Mouse (Mus musculus) liver, embryonic 16.5 days (tissue): ENCODE data around the gene Bcl11a. TPM values are rescaled to one million over a fixed set of nuclear protein-coding genes. Genes with fewer than 3 reads are reported as not detected.

Source experiments
- ATAC-seq: fragments of 200-750 bp; cut with Nextera tagmentation; 2 replicates; pipeline ENCODE4 v1.8.0; 2017; ENCODE audit warnings: low read depth, mild to moderate bottlenecking, moderate number of reproducible peaks, moderate library complexity
- H3K27ac ChIP-seq: fragments of 300-500 bp; sonication (generic); 2 replicates; pipeline ENCODE4 v1.5.1; 2014; ENCODE audit warnings: mild to moderate bottlenecking, low read length
- H3K27me3 ChIP-seq: fragments of 300-500 bp; sonication (generic); 2 replicates; pipeline ENCODE4 v1.6.1; 2014; ENCODE audit warnings: low read depth, low read length, mixed read lengths; ENCODE audit not compliant: control insufficient read depth, insufficient read depth
- H3K36me3 ChIP-seq: fragments of 300-500 bp; sonication (generic); 2 replicates; pipeline ENCODE4 v1.6.1; 2014; ENCODE audit warnings: mild to moderate bottlenecking; ENCODE audit not compliant: control insufficient read depth, insufficient read depth
- H3K4me1 ChIP-seq: fragments of 300-500 bp; sonication (generic); 2 replicates; pipeline ENCODE4 v1.6.1; 2014; ENCODE audit warnings: low read depth, low read length, mixed read lengths; ENCODE audit not compliant: control insufficient read depth
- H3K4me2 ChIP-seq: fragments of 300-500 bp; sonication (generic); 2 replicates; pipeline ENCODE4 v1.6.1; 2014; ENCODE audit warnings: low read depth, low read length, mixed read lengths
- H3K4me3 ChIP-seq: fragments of 300-500 bp; sonication (generic); 2 replicates; pipeline ENCODE4 v1.5.1; 2014; ENCODE audit warnings: low read depth, mild to moderate bottlenecking, low read length
- H3K9ac ChIP-seq: fragments of 300-500 bp; sonication (generic); 2 replicates; pipeline ENCODE4 v1.6.1; 2014; ENCODE audit warnings: low read depth, low read length
- H3K9me3 ChIP-seq: fragments of 300-500 bp; sonication (generic); replicated peaks from 2 replicates; pipeline ENCODE4 v1.6.1; 2016; ENCODE audit warnings: low read length; ENCODE audit not compliant: control insufficient read depth
- WGBS: fragments of 180-500 bp; shearing (Covaris S2); extraction: QIAGEN DNeasy Blood & Tissue Kit; methylation state at CpG from one replicate; pipeline ENCODE4 v1.1.7; 2014; ENCODE audit not compliant: insufficient replicate concordance; 5-methylcytosine and 5-hydroxymethylcytosine counted together
- polyA plus RNA-seq: library from polyadenylated mRNA; unstranded; fragments of >200 nt; fragmentation: Nextera tagmentation; extraction: Ambion mirVana; gene quantifications from 2 replicates; pipeline ENCODE4 v1.2.1, GENCODE M21; 2015

Bcl11a gene
- polyA plus RNA-seq, 1 experiment from 2014 or later: 17.7 TPM

DNA sequence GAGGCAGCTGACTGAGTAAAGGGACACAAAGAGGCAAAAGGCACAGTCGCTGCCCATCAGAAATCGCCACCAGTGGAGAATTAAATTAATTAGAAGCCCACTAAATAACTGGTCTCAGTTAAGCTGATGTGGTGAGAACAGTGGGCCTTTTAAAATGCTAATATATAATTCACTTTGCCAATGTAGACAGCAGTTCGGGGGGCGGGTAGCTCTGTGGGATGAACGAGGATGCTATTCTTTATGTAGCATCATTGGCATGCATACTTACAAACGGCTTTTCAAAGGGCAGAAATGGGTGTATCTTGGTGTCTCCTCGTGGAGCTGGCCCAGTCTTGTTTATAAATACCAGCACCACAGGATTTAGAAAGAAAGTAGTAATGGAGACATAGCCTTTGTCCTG, 102.2 kb downstream of the Bcl11a start:
- ATAC-seq: no peak
- Histone ChIP-seq H3K9me3 (no peaks in the 10 kb centered on the region), H3K27ac (no peak overlapping the region), H3K36me3 (no peaks in the 10 kb centered on the region), H3K4me1 (no peaks in the 10 kb centered on the region), H3K4me2 (no peak overlapping the region), H3K27me3 (no peaks in the 10 kb centered on the region), H3K9ac (no peak overlapping the region), H3K4me3 (no peak overlapping the region)
- WGBS: 71% methylated on average over 7 of the region's 7 CpGs

DNA sequence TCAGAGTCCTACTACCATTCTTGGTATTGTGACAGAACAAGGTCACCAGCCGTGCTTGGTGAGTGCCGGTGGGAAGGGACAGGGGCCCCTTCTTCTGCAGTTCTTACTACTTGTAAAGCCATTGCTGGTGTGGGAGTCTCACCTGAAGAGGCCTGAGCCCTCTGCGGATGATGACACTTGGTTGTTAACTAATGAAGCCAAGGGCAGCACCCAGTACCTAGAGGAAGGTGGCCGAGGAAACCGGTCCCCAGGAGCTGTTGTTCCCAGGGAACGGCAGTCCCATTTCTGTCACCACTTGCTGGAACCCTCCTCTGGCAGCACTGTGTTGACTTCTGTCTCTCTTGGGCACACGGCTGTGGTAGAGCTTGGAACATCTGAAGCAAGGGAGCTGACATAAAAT, 105.6 kb downstream of the Bcl11a start:
- 75% methylated on average over 7 of the region's 7 CpGs for WGBS
- no peak for ATAC-seq

DNA sequence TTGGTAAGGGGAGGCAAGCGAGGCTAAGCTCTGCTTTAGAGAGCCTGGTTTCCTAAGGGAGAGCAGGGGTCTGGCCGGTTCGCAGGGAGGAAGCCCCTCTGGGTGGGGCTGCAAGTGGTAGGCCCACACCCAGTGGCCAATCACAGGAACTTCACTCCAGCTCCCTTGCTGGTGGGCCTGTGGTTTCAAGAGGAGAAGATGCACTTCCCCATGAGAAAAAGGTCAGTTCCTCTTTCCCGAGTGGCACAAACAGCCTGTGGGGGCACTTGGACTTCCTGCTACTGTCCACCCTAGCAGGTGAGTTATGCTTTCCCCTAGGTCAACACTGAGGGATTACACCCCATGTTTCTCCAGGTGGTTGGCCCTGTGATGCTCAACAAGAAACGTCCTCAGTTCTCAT, 107.1 kb downstream of the Bcl11a start:
- peak; percentile 16; the same call in 1 of the 2 replicates for ATAC-seq
- H3K4me2 ChIP-seq: no peak overlapping the region
- H3K36me3 ChIP-seq: no peaks in the 10 kb centered on the region
- H3K27ac ChIP-seq: no peak overlapping the region
- WGBS: 10% methylated on average over 5 of the region's 5 CpGs
- H3K9me3 ChIP-seq: no peaks in the 10 kb centered on the region
- no peak overlapping the region for H3K4me3 ChIP-seq
- H3K9ac ChIP-seq: no peak overlapping the region
- no peaks in the 10 kb centered on the region for H3K4me1 ChIP-seq
- no peaks in the 10 kb centered on the region for H3K27me3 ChIP-seq

More for the DNA sequence above, 105.6 kb downstream of the Bcl11a start:
- H3K9me3 ChIP-seq: no peaks in the 10 kb centered on the region
- H3K4me1 ChIP-seq: no peaks in the 10 kb centered on the region
- no peak overlapping the region for H3K4me2 ChIP-seq
- H3K27ac ChIP-seq: no peak overlapping the region
- H3K9ac ChIP-seq: no peak overlapping the region
- H3K4me3 ChIP-seq: no peak overlapping the region
- no peaks in the 10 kb centered on the region for H3K27me3 ChIP-seq
- no peaks in the 10 kb centered on the region for H3K36me3 ChIP-seq

DNA sequence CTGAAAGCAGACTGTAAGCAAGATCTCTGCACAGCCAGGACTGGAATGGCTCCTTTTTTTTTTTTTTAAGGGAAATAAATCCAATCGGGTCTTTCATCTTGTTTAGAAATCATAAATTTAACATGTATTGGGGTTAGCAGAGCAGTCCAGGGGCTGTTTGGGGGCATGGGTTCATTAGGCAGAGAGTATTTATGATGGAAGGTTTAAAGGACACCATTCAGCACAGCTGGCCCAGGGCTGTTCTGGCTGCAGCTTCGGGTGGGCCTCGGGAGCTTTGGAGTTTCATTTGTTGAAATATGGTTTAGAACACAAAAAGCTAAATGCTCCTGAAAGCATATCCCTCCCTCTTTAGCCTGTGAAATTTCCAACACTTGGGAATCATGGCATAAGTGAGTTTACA, 112.6 kb downstream of the Bcl11a start:
- H3K27me3 ChIP-seq: no peaks in the 10 kb centered on the region
- no peaks in the 10 kb centered on the region for H3K36me3 ChIP-seq
- no peak overlapping the region for H3K27ac ChIP-seq
- no peaks in the 10 kb centered on the region for H3K9me3 ChIP-seq
- no peak overlapping the region for H3K9ac ChIP-seq
- 71% methylated on average over 3 of the region's 3 CpGs for WGBS
- no peak for ATAC-seq
- H3K4me1 ChIP-seq: no peaks in the 10 kb centered on the region
- no peak overlapping the region for H3K4me2 ChIP-seq
- H3K4me3 ChIP-seq: no peak overlapping the region

DNA sequence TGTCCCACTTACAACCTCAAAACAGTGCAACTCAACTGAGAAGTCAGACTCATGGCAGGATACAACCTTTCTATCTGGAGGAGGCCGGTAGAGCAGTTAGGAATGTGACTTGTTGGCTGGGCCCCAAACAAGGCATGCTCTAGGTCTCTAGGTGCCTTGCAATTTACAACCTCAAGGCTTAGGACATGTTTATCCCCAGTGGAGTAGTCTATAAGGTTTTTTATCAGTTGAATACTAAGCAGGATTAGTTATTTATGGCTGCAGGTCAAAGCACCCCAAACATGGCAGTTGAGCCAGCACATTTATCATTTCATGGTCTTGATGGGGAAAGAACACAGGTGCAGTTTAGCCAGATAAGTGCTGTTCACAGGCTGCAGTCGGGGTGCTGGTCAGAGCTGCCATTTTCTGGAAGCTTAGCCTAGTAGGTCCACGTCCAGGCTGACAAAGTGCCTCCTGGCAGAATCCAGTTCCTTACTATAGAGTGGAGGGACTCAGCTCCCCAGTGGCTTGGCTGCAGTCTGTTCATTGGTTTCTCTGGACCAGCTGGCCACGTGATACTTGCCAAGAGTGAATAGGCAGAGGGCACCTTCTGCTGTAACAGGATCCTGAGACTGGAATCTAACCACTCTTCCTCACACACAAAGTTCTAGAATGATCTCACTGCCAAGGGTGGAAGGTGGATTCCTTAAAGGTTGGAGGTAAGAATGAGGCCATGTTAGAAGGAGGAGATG, 118.8 kb downstream of the Bcl11a start:
- H3K27ac ChIP-seq: no peak overlapping the region
- H3K9me3 ChIP-seq: no peaks in the 10 kb centered on the region
- no peak overlapping the region for H3K4me2 ChIP-seq
- no peaks in the 10 kb centered on the region for H3K4me1 ChIP-seq
- WGBS: 58% methylated on average over 4 of the region's 4 CpGs
- H3K27me3 ChIP-seq: no peaks in the 10 kb centered on the region
- no peak overlapping the region for H3K4me3 ChIP-seq
- no peak overlapping the region for H3K9ac ChIP-seq
- no peaks in the 10 kb centered on the region for H3K36me3 ChIP-seq
- ATAC-seq: no peak

DNA sequence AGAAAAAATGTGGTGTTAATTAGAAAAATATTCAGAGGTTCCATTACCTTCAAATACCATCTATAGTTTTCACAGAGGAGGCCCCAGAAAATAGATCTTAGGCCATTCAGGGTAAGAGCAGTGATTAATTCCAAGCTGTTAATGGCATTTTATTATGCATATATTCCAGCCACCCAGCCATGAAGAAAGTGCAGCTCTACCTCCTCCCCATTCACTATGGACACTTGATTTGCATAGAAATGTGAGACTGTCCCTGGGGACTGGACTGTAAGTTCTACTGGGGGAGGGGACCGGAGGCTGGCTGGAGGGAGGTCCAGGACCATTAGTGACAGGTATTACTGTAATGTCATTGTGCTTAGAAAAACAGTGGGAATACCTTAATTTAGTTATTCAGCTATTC, 119.6 kb downstream of the Bcl11a start:
- no peaks in the 10 kb centered on the region for H3K9me3 ChIP-seq
- H3K27me3 ChIP-seq: no peaks in the 10 kb centered on the region
- no peak overlapping the region for H3K4me3 ChIP-seq
- no peak overlapping the region for H3K4me2 ChIP-seq
- no peak for ATAC-seq
- 71% methylated on average over 1 of the region's 1 CpGs for WGBS
- no peak overlapping the region for H3K27ac ChIP-seq
- H3K36me3 ChIP-seq: no peaks in the 10 kb centered on the region
- no peak overlapping the region for H3K9ac ChIP-seq
- H3K4me1 ChIP-seq: no peaks in the 10 kb centered on the region; the same call in 1 of the 2 replicates

DNA sequence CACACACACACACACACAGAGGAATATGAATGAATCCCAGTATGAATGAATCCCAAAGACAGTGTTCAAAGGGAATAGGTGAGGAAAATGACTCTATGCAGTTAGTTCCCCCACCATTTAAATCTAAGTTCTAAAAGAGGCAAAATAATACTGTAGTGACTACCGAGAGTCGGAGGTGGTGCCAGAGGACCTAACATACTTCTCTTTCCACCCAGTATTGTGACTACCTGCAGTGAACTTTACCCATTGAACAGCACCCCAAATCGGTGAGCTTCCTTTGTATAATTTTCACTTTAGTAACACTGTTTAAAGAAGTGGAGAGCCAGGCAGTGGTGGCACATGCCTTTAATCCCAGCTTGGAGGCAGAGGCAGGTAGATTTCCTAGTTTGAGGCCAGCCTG, 121.7 kb downstream of the Bcl11a start:
- H3K9me3 ChIP-seq: no peaks in the 10 kb centered on the region
- H3K27me3 ChIP-seq: no peaks in the 10 kb centered on the region
- no peak overlapping the region for H3K4me3 ChIP-seq
- ATAC-seq: no peak
- no peaks in the 10 kb centered on the region; the same call in 1 of the 2 replicates for H3K4me1 ChIP-seq
- no peak overlapping the region for H3K27ac ChIP-seq
- H3K36me3 ChIP-seq: no peaks in the 10 kb centered on the region
- WGBS: 61% methylated on average over 3 of the region's 3 CpGs
- H3K9ac ChIP-seq: no peak overlapping the region
- no peak overlapping the region for H3K4me2 ChIP-seq

DNA sequence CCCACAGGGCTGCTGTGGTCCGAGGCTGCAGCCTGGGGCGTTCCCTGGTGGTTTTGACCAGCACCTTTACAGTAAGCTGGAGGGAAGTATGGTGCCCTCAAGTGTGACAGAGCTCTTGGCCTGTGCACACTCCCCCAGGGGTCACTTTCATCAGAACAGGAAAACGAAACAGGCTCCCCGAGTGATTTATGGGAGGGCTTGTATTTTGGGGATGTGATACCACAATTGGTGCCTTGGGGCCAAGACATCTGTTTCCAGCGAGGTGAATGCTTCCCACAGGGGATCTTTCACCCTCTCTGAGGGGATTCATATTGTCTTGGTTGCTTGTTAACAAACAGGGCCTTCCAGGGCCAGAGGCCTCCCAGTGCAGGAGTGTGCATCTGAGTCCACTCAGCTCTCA, 122.5 kb downstream of the Bcl11a start:
- H3K4me2 ChIP-seq: no peak overlapping the region

DNA sequence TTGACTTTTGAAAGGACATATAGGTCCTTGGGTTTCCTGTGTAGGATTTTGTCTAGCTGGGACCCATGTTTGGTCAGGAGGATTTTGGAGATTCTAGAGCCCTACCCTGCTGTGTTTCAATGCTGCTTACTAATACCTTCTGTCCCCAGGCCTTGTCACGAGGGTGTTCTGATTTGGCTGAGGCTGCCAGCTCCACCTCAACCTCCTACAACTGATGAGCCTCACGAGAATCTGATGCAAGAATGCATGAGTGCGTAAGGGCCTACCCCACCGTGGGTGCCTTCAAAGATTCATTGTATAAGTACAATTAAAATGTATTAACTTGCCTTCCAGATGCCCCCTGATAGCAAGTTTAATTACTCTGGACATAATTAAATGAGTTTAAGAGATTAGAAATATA, 123.4 kb downstream of the Bcl11a start:
- H3K27me3 ChIP-seq: no peaks in the 10 kb centered on the region
- H3K9me3 ChIP-seq: no peaks in the 10 kb centered on the region
- H3K4me3 ChIP-seq: no peak overlapping the region
- H3K36me3 ChIP-seq: no peaks in the 10 kb centered on the region
- H3K4me2 ChIP-seq: no peak overlapping the region
- no peak overlapping the region for H3K27ac ChIP-seq
- no peaks in the 10 kb centered on the region; the same call in 1 of the 2 replicates for H3K4me1 ChIP-seq
- H3K9ac ChIP-seq: no peak overlapping the region
- no peak for ATAC-seq
- WGBS: 74% methylated on average over 4 of the region's 4 CpGs

More for the DNA sequence above, 122.5 kb downstream of the Bcl11a start:
- Histone ChIP-seq H3K4me1 (no peaks in the 10 kb centered on the region; the same call in 1 of the 2 replicates), H3K9ac (no peak overlapping the region), H3K9me3 (no peaks in the 10 kb centered on the region), H3K27ac (no peak overlapping the region), H3K36me3 (no peaks in the 10 kb centered on the region), H3K27me3 (no peaks in the 10 kb centered on the region), H3K4me3 (no peak overlapping the region)
- WGBS: 28% methylated on average over 5 of the region's 5 CpGs
- ATAC-seq: 0 out of 2 replicates have a peak, but pooled peaks have one; percentile 18
